In the genomic region with DNA sequence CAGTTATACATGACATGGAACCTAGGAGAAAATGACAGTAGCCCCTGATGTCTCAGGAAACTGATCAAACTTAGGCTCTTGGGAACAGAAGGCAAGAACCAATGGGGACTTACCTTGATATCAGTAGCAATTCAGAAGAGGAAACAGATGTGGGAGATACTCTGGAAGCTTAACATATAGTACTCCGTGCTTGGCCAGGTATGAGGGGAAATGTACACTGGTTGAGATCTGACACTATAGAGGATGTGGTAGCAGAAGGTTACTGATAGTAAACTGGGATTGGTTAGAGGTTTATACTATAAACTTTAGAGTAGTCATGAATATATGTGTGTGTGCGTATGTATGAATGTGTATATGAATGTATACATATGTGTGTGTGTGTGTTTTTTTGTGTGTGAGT, we compare ENCODE assay signal across 33 mouse cellular contexts.
"Had no signal": no experiment of that assay in that cellular context is flagged by ENCODE, and none has a peak within 500 bp of the region (broad histone marks: within the 10 kb centered on the region; RNA-seq: fewer than 3 reads in every experiment).

No protein-coding gene starts in this region.

- H3K27ac ChIP-seq: heart, embryonic 13.5 days; heart, embryonic 15.5 days; hindbrain, embryonic 10.5 days; hindbrain, embryonic 12.5 days; hindbrain, embryonic 13.5 days; hindbrain, embryonic 14.5 days; hindbrain, embryonic 15.5 days; hindbrain, postnatal 0 days; intestine, embryonic 15.5 days; kidney, embryonic 15.5 days; kidney, postnatal 0 days; layer of hippocampus, adult 2 months; left cerebral cortex, adult 2 months had no signal

- H3K27me3 ChIP-seq: heart, embryonic 12.5 days; heart, embryonic 13.5 days; heart, embryonic 15.5 days; hindbrain, embryonic 15.5 days; intestine, embryonic 15.5 days; kidney, embryonic 15.5 days had no signal

- ATAC-seq: hindbrain, embryonic 16.5 days; hindbrain, postnatal 0 days; inflammation-experienced regulatory T-cells, adult 6 months; intestine, embryonic 15.5 days; intestine, embryonic 16.5 days; intestine, postnatal 0 days had no signal

- DNase-seq: heart, postnatal 10 days; heart, postnatal 14 days; heart, postnatal 36 days; heart, postnatal 4 days; kidney, adult 11 months; kidney, adult 18-20 months; kidney, adult 2 months; kidney, adult 8-10 months; kidney, adult 9 months; kidney, postnatal 10 days; kidney, postnatal 14 days; kidney, postnatal 36 days; kidney, postnatal 4 days; layer of hippocampus, adult 9-11 months; layer of hippocampus, postnatal 36 days had no signal

- H3K4me3 ChIP-seq: heart, embryonic 12.5 days; heart, embryonic 13.5 days; heart, embryonic 15.5 days; hindbrain, embryonic 10.5 days; hindbrain, embryonic 12.5 days; hindbrain, embryonic 13.5 days; hindbrain, embryonic 15.5 days; intestine, embryonic 15.5 days; kidney, embryonic 15.5 days; layer of hippocampus, adult 2 months; left cerebral cortex, adult 2 months had no signal

- H3K9ac ChIP-seq: heart, embryonic 12.5 days; heart, embryonic 13.5 days; heart, embryonic 15.5 days; hindbrain, embryonic 12.5 days; hindbrain, embryonic 13.5 days; hindbrain, embryonic 14.5 days; hindbrain, embryonic 15.5 days; intestine, embryonic 15.5 days; kidney, embryonic 15.5 days had no signal

- H3K9me3 ChIP-seq: heart, embryonic 12.5 days; heart, embryonic 13.5 days; heart, embryonic 15.5 days; hindbrain, embryonic 10.5 days; hindbrain, embryonic 12.5 days; hindbrain, embryonic 13.5 days; hindbrain, embryonic 15.5 days; intestine, embryonic 15.5 days; kidney, embryonic 15.5 days had no signal

- H3K36me3 ChIP-seq: heart, embryonic 12.5 days; heart, embryonic 13.5 days; heart, embryonic 15.5 days; hindbrain, embryonic 10.5 days; hindbrain, embryonic 12.5 days; hindbrain, embryonic 13.5 days; hindbrain, embryonic 15.5 days; intestine, embryonic 15.5 days; kidney, embryonic 15.5 days had no signal
